Mouse (Mus musculus) testis, adult 2 months (tissue): ENCODE measurements around the gene Oosp2. TPM values are rescaled to one million over a fixed set of nuclear protein-coding genes. Genes with fewer than 3 reads are reported as not detected.

ENCODE experiments used
- H3K27ac ChIP-seq: fragments of 200-500 bp; 2 replicates; pipeline ENCODE4 v1.5.1; 2012; ENCODE audit warnings: low read depth, low read length; ENCODE audit not compliant: control insufficient read depth, insufficient read depth
- H3K27me3 ChIP-seq: fragments of 200-500 bp; 2 replicates; pipeline ENCODE4 v1.6.1; 2012; ENCODE audit warnings: mild to moderate bottlenecking, low read length, moderate library complexity; ENCODE audit not compliant: control insufficient read depth, insufficient read depth
- H3K36me3 ChIP-seq: fragments of 200-500 bp; 2 replicates; pipeline ENCODE4 v1.6.1; 2012; ENCODE audit warnings: mild to moderate bottlenecking, low read length; ENCODE audit not compliant: control insufficient read depth, insufficient read depth
- H3K4me1 ChIP-seq: fragments of 200-500 bp; 2 replicates; pipeline ENCODE4 v1.6.1; 2012; ENCODE audit warnings: low read length; ENCODE audit not compliant: control insufficient read depth, insufficient read depth
- H3K4me3 ChIP-seq: fragments of 200-500 bp; 2 replicates; pipeline ENCODE4 v1.5.1; 2012; ENCODE audit warnings: low read depth, mild to moderate bottlenecking, low read length, moderate library complexity, mixed read lengths; ENCODE audit not compliant: control insufficient read depth
- CTCF ChIP-seq: fragments of 200-500 bp; IDR thresholded peaks from 2 replicates; pipeline ENCODE4 v1.5.1; 2012; ENCODE audit warnings: low read depth, mild to moderate bottlenecking, inconsistent platforms, low read length, moderate library complexity; ENCODE audit not compliant: control insufficient read depth, insufficient read depth, insufficient replicate concordance
- POLR2A ChIP-seq: fragments of 200-500 bp; IDR thresholded peaks from 2 replicates; pipeline ENCODE4 v1.6.1; 2012; ENCODE audit warnings: low read depth, mild to moderate bottlenecking, inconsistent platforms, low read length, moderate library complexity; ENCODE audit not compliant: control insufficient read depth
- polyA plus RNA-seq: library from polyadenylated mRNA; depleted of rRNA; stranded (reverse); fragments of >200 nt; gene quantifications from 2 replicates; pipeline ENCODE4 v1.2.3, GENCODE M21; 2012

Oosp2 gene
- polyA plus RNA-seq, 1 experiment, result not detected

GRCm38 (mm10) chr19:11623551-11623950 is 36.8 kb downstream of the Oosp2 start, which contains the start of gene Ms4a2:
Gene Ms4a2, minus strand, starts transcription at chr19:11623719.
- Histone ChIP-seq H3K27me3 (no peaks in the 10 kb centered on the region), H3K27ac (no peak within 1 kb of the TSS), H3K4me3 (no peak within 1 kb of the TSS), H3K4me1 (no peaks in the 10 kb centered on the region), H3K36me3 (no peaks in the 10 kb centered on the region)
- TF ChIP-seq CTCF (no peak), POLR2A (no peak)

GRCm38 (mm10) chr19:11617983-11618382 is 42.4 kb downstream of the Oosp2 start:
- no peak overlapping the region for H3K27ac ChIP-seq
- H3K4me3 ChIP-seq, result no peak overlapping the region
- no peak for TF ChIP-seq CTCF
- no peak for TF ChIP-seq POLR2A
- H3K36me3 ChIP-seq, result no peaks in the 10 kb centered on the region
- no peaks in the 10 kb centered on the region for H3K27me3 ChIP-seq
- no peaks in the 10 kb centered on the region for H3K4me1 ChIP-seq

- Histone ChIP-seq H3K27me3 (no peaks in the 10 kb centered on the region), H3K27ac (no peak overlapping the region)
- TF ChIP-seq CTCF (no peak), POLR2A (no peak)
These were observed 45.6 kb downstream of the Oosp2 start for GRCm38 (mm10) chr19:11614805-11615204.

GRCm38 (mm10) chr19:11613776-11614443 is 46.4 kb downstream of the Oosp2 start:
- Histone ChIP-seq H3K4me3 (no peak overlapping the region), H3K4me1 (no peaks in the 10 kb centered on the region), H3K27ac (no peak overlapping the region), H3K36me3 (no peaks in the 10 kb centered on the region), H3K27me3 (no peaks in the 10 kb centered on the region)
- no peak for TF ChIP-seq POLR2A
- TF ChIP-seq CTCF, result no peak

More at GRCm38 (mm10) chr19:11614805-11615204, 45.6 kb downstream of the Oosp2 start:
- Histone ChIP-seq H3K4me3 (no peak overlapping the region), H3K36me3 (no peaks in the 10 kb centered on the region), H3K4me1 (no peaks in the 10 kb centered on the region)

- Histone ChIP-seq H3K4me1 (no peaks in the 10 kb centered on the region), H3K4me3 (no peak overlapping the region), H3K27me3 (no peaks in the 10 kb centered on the region), H3K27ac (no peak overlapping the region), H3K36me3 (no peaks in the 10 kb centered on the region)
- TF ChIP-seq CTCF, result no peak
- TF ChIP-seq POLR2A, result no peak
These were observed 47.3 kb downstream of the Oosp2 start for GRCm38 (mm10) chr19:11613084-11613483.

- no peaks in the 10 kb centered on the region for H3K4me1 ChIP-seq
- H3K36me3 ChIP-seq, result no peaks in the 10 kb centered on the region
- no peak overlapping the region for H3K27ac ChIP-seq
- TF ChIP-seq CTCF, result no peak
- no peak for TF ChIP-seq POLR2A
- no peak overlapping the region for H3K4me3 ChIP-seq
- no peaks in the 10 kb centered on the region for H3K27me3 ChIP-seq
These were observed 48.1 kb downstream of the Oosp2 start for GRCm38 (mm10) chr19:11612293-11612692.

- H3K36me3 ChIP-seq, result no peaks in the 10 kb centered on the region
- H3K4me3 ChIP-seq, result no peak overlapping the region
- no peak for TF ChIP-seq CTCF
- TF ChIP-seq POLR2A, result no peak
- H3K27me3 ChIP-seq, result no peaks in the 10 kb centered on the region
- H3K27ac ChIP-seq, result no peak overlapping the region
- H3K4me1 ChIP-seq, result no peaks in the 10 kb centered on the region
These were observed 48.8 kb downstream of the Oosp2 start for GRCm38 (mm10) chr19:11611541-11611945.
